Mouse (Mus musculus): Measurements from ENCODE around the gene Tbc1d20. TPM values are rescaled to one million over a fixed set of nuclear protein-coding genes. Genes with fewer than 3 reads are reported as not detected.
A peak's percentile ranks its signal among the peaks of the same experiment; 100 is the strongest.
"Not testable (repeated sequence)": the region's sequence is repeated elsewhere in the genome, so short reads cannot be mapped to it uniquely, and the experiment has no call there.

Gene Tbc1d20
- polyA plus RNA-seq, 1 experiment = 42.7 TPM

GRCm38 (mm10) chr2:152349842-152350540 is 56.4 kb downstream of the Tbc1d20 start:
- peak in 1 of 2 experiments; percentile 65 for DNase-seq (ENCODE audit: extremely low spot score in 1 of 2, low spot score in 1 of 2)

- DNase-seq (ENCODE audit: extremely low spot score in 1 of 2, low spot score in 1 of 2) = no peak
Observed at GRCm38 (mm10) chr2:152357254-152357653, 63.6 kb downstream of the Tbc1d20 start.

- DNase-seq (ENCODE audit: extremely low spot score in 1 of 2, low spot score in 1 of 2) = not testable (repeated sequence)
Observed at GRCm38 (mm10) chr2:152358977-152359376, 65.3 kb downstream of the Tbc1d20 start.

GRCm38 (mm10) chr2:152359616-152360015 is 66.0 kb downstream of the Tbc1d20 start:
- no peak for DNase-seq (ENCODE audit: extremely low spot score in 1 of 2, low spot score in 1 of 2)

DNA sequence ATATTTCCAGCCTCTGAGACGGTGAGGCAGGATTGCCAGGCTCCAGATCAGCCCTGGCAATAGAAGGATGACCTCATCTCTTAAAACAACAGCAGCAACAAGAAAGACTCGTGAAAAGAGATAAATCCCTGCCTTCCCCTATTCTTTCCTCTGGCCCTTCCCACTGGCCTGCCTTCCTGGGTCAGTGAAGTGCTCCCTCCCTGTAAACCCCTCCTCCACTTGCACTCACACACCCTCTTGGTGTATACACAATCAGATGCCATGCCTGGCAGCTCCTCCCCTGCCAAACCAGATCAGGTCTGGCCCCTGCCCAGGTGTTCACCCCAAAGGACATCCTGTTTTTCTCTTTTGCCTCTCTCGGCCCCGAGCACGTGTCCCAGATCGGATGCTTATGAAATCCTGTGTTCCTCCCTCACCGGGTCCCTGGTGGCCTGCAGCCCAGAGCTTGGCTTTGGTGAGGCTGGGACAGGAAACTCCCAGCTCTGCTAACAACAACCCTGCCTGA is 66.7 kb downstream of the Tbc1d20 start:
- no peak for DNase-seq (ENCODE audit: extremely low spot score in 1 of 2, low spot score in 1 of 2)

DNA sequence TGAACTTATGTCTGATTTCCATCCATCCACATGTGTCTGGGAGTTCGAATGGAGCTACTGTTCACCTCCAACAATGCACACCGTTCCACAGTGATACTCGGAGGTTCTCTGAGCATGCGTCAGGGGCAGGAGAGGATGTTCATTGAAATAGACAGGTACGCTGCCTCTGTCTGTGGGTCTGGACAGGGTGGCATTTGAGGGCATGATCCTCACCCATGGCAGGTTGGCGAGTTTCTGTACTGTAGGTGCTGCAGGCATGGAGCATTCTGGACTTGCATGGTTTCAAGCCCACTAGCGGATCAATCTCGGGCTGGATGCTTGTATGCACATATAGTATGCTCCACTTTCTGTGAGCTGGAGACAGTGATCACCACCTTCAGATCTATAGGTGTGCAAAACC is 67.6 kb downstream of the Tbc1d20 start:
- DNase-seq (ENCODE audit: extremely low spot score in 1 of 2, low spot score in 1 of 2) = no peak

Other genes with a start within 250 kb of the Tbc1d20 start
- 15.5 and 19.7 TPM in 2 replicates for gene Scrt2, start 212.3 kb upstream of the Tbc1d20 start, polyA plus RNA-seq (2012; rRNA removed)
- 91.2 and 95.2 TPM in 2 replicates for gene Srxn1, start 188.3 kb upstream of the Tbc1d20 start, polyA plus RNA-seq (2012; rRNA removed)
- 3.3 TPM in 2 replicates for gene Tcf15, start 150.3 kb upstream of the Tbc1d20 start, polyA plus RNA-seq (2012; rRNA removed)
- gene Csnk2a1, start 67.0 kb upstream of the Tbc1d20 start, polyA plus RNA-seq (2012; rRNA removed) = 74.1 and 80.0 TPM in 2 replicates
- gene Rbck1, start 38.8 kb downstream of the Tbc1d20 start, polyA plus RNA-seq (2012; rRNA removed) = 209 and 246 TPM in 2 replicates
- gene Trib3, start 50.2 kb downstream of the Tbc1d20 start, polyA plus RNA-seq (2012; rRNA removed) = 0.48 and 0.52 TPM in 2 replicates
- gene Nrsn2, start 82.8 kb downstream of the Tbc1d20 start, polyA plus RNA-seq (2012; rRNA removed) = 99.0 and 113 TPM in 2 replicates
- gene Sox12, start 104.2 kb downstream of the Tbc1d20 start, polyA plus RNA-seq (2012; rRNA removed) = 22.7 and 23.4 TPM in 2 replicates
- 9.2 and 9.7 TPM in 2 replicates for gene Zcchc3, start 121.2 kb downstream of the Tbc1d20 start, polyA plus RNA-seq (2012; rRNA removed)
- 4.4 and 4.5 TPM in 2 replicates for gene 6820408C15Rik, start 121.8 kb downstream of the Tbc1d20 start, polyA plus RNA-seq (2012; rRNA removed)
- gene Defb23, start 170.8 kb downstream of the Tbc1d20 start, polyA plus RNA-seq (2012; rRNA removed) = not detected in 2 replicates
- 0.20 TPM in 1 of 2 replicates, not detected in the other for gene Defb20, start 183.2 kb downstream of the Tbc1d20 start, polyA plus RNA-seq (2012; rRNA removed)
- not detected in 2 replicates for gene Defb22, start 196.3 kb downstream of the Tbc1d20 start, polyA plus RNA-seq (2012; rRNA removed)
- not detected in 2 replicates for gene Defb26, start 217.9 kb downstream of the Tbc1d20 start, polyA plus RNA-seq (2012; rRNA removed)
- not detected in 2 replicates for gene Defb28, start 224.4 kb downstream of the Tbc1d20 start, polyA plus RNA-seq (2012; rRNA removed)
- not detected in 2 replicates for gene Defb29, start 246.3 kb downstream of the Tbc1d20 start, polyA plus RNA-seq (2012; rRNA removed)